9 mouse cellular contexts compared by ENCODE assay signal in genomic region chr14:37033241-37033640, GRCm38 (mm10). TPM values are rescaled to one million over a fixed set of nuclear protein-coding genes. Genes with fewer than 3 reads are reported as not detected.
DNase-seq lines count a peak whose midpoint lies in the region; ATAC-seq and TF ChIP-seq lines count a peak whose summit lies in the region.
"Had no signal": no experiment of that assay in that cellular context is flagged by ENCODE, and none has a peak within 500 bp of the region (broad histone marks: within the 10 kb centered on the region; RNA-seq: fewer than 3 reads in every experiment).

No protein-coding gene starts in this region.

- H3K4me3 ChIP-seq in C2C12 (ENCODE audit: insufficient read depth, poor library complexity, severe bottlenecking), result no peak overlapping the region
- no peak overlapping the region for H3K4me3 ChIP-seq in cortical plate, adult 2 months (ENCODE audit: insufficient read depth, low read length)
- H3K4me3 ChIP-seq in kidney, embryonic 14.5 days (ENCODE audit: low read length), result no peak overlapping the region
- H3K4me3 ChIP-seq in limb, embryonic 14.5 days (replicated peaks; ENCODE audit: low read length), result no peak overlapping the region
- no peak overlapping the region for H3K4me3 ChIP-seq in neural tube, embryonic 11.5 days (ENCODE audit: low read depth, low read length)

- H3K27me3 ChIP-seq in C2C12 (ENCODE audit: control insufficient read depth, insufficient read depth, insufficient read length), result no peaks in the 10 kb centered on the region
- no peaks in the 10 kb centered on the region for H3K27me3 ChIP-seq in kidney, embryonic 14.5 days (ENCODE audit: control insufficient read depth, insufficient read depth, low read length)
- no peaks in the 10 kb centered on the region for H3K27me3 ChIP-seq in limb, embryonic 14.5 days (ENCODE audit: control insufficient read depth, insufficient read depth, low read length)
- H3K27me3 ChIP-seq in neural tube, embryonic 11.5 days (ENCODE audit: control insufficient read depth, insufficient read depth, low read length), result no peaks in the 10 kb centered on the region

- no peak overlapping the region for H3K4me2 ChIP-seq in kidney, embryonic 14.5 days (replicated peaks; ENCODE audit: low read depth, low read length)
- no peak overlapping the region for H3K4me2 ChIP-seq in limb, embryonic 14.5 days (replicated peaks; ENCODE audit: low read depth, low read length, severe bottlenecking)
- H3K4me2 ChIP-seq in neural tube, embryonic 11.5 days (ENCODE audit: low read depth), result no peak overlapping the region

- peak; percentile 69 to 91 for DNase-seq in adrenal gland, adult (ENCODE audit: inconsistent age in 2 of 2, low spot score in 1 of 2)
- peak; percentile 73 for DNase-seq in gastrocnemius, postnatal 10 days
- DNase-seq in limb, embryonic 14.5 days (ENCODE audit: low spot score), result peak; percentile 82
- peak; percentile 67 for DNase-seq in neural tube, embryonic 11.5 days (ENCODE audit: low spot score)
- DNase-seq in thymus, adult 18-20 months, result peak; percentile 11 to 19

- H3ac ChIP-seq in C2C12 (ENCODE audit: control insufficient read depth, insufficient read length, low read depth), result no peak overlapping the region

- H3K36me3 ChIP-seq in C2C12 (ENCODE audit: control insufficient read depth, insufficient read depth), result no peaks in the 10 kb centered on the region
- H3K36me3 ChIP-seq in kidney, embryonic 14.5 days (ENCODE audit: control insufficient read depth, insufficient read depth, low read length), result no peaks in the 10 kb centered on the region
- H3K36me3 ChIP-seq in limb, embryonic 14.5 days (ENCODE audit: control insufficient read depth, insufficient read depth, low read length), result no peaks in the 10 kb centered on the region
- no peaks in the 10 kb centered on the region for H3K36me3 ChIP-seq in neural tube, embryonic 11.5 days (ENCODE audit: control insufficient read depth, insufficient read depth, low read length)

- H3K4me1 ChIP-seq in cortical plate, adult 2 months (ENCODE audit: control insufficient read depth, insufficient read depth, low read length), result no peaks in the 10 kb centered on the region
- no peaks in the 10 kb centered on the region for H3K4me1 ChIP-seq in kidney, embryonic 14.5 days (ENCODE audit: control insufficient read depth, insufficient read depth, low read length)
- no peaks in the 10 kb centered on the region for H3K4me1 ChIP-seq in limb, embryonic 14.5 days (ENCODE audit: control insufficient read depth, insufficient read depth, low read length)
- H3K4me1 ChIP-seq in neural tube, embryonic 11.5 days (ENCODE audit: control insufficient read depth, insufficient read depth, low read length), result no peaks in the 10 kb centered on the region

- TF ChIP-seq POLR2A in cortical plate, adult 2 months (IDR thresholded peaks at IDR 0.05; ENCODE audit: extremely low read depth, insufficient read depth, low read length), result no peak
- no peak for TF ChIP-seq POLR2A in limb, embryonic 14.5 days (IDR thresholded peaks at IDR 0.05; ENCODE audit: borderline replicate concordance, extremely low read depth, insufficient read depth, insufficient read length)

- H3K27ac ChIP-seq in cortical plate, adult 2 months (ENCODE audit: insufficient read depth, low read length), result no peak overlapping the region
- no peak overlapping the region for H3K27ac ChIP-seq in kidney, embryonic 14.5 days (ENCODE audit: low read depth, low read length)
- no peak overlapping the region for H3K27ac ChIP-seq in limb, embryonic 14.5 days (replicated peaks; ENCODE audit: low read depth, low read length)
- no peak overlapping the region for H3K27ac ChIP-seq in neural tube, embryonic 11.5 days (ENCODE audit: low read depth, low read length)

- TF ChIP-seq CTCF in C2C12 (IDR thresholded peaks at IDR 0.05; ENCODE audit: control insufficient read depth, insufficient read depth, insufficient read length), result peak; percentile 87
- TF ChIP-seq CTCF in cortical plate, adult 2 months (IDR thresholded peaks at IDR 0.05; ENCODE audit: extremely low read depth, insufficient read depth, low read length), result peak; percentile 99

- no peaks in the 10 kb centered on the region for H3K79me2 ChIP-seq in C2C12 (ENCODE audit: control insufficient read depth, insufficient read depth)

- WGBS in kidney, embryonic 14.5 days, result 14% methylated on average over 7 of the region's 7 CpGs
- WGBS in limb, embryonic 14.5 days, result 16% methylated on average over 7 of the region's 7 CpGs
- 24% methylated on average over 7 of the region's 7 CpGs for WGBS in neural tube, embryonic 11.5 days

- no peak overlapping the region for H3K9ac ChIP-seq in kidney, embryonic 14.5 days (ENCODE audit: low read depth, low read length)
- no peak overlapping the region for H3K9ac ChIP-seq in limb, embryonic 14.5 days (ENCODE audit: low read depth, low read length, severe bottlenecking)
- H3K9ac ChIP-seq in neural tube, embryonic 11.5 days (ENCODE audit: low read length), result no peak overlapping the region

- H3K79me3 ChIP-seq in C2C12 (ENCODE audit: low read depth), result no peaks in the 10 kb centered on the region

- ATAC-seq in kidney, embryonic 14.5 days (ENCODE audit: low FRiP score, low TSS enrichment), result peak; percentile 55; the same call in 1 of the 2 replicates
- 0 out of 2 replicates have a peak, but pooled peaks have one; percentile 50 for ATAC-seq in limb, embryonic 14.5 days (ENCODE audit: low FRiP score, low read depth)
- peak; percentile 65; the same call in 1 of the 2 replicates for ATAC-seq in neural tube, embryonic 11.5 days (ENCODE audit: insufficient read depth, low FRiP score, low TSS enrichment)

- H3K9me3 ChIP-seq in kidney, embryonic 14.5 days (ENCODE audit: control insufficient read depth, low read length), result no peaks in the 10 kb centered on the region
- no peaks in the 10 kb centered on the region for H3K9me3 ChIP-seq in limb, embryonic 14.5 days (ENCODE audit: control insufficient read depth, low read length)
- no peaks in the 10 kb centered on the region for H3K9me3 ChIP-seq in neural tube, embryonic 11.5 days (ENCODE audit: control insufficient read depth, low read length)

TF ChIP-seq in C2C12, 6 proteins besides CTCF, POLR2A, EP300 and RAD21:
- TF ChIP-seq USF1 (IDR thresholded peaks at IDR 0.05; ENCODE audit: low read depth), result no peak
- TF ChIP-seq CEBPB (IDR thresholded peaks at IDR 0.05; ENCODE audit: low read depth), result no peak
- TF ChIP-seq MAX (IDR thresholded peaks at IDR 0.05), result no peak
- TF ChIP-seq MYOD1 (IDR thresholded peaks at IDR 0.05; ENCODE audit: control insufficient read depth, insufficient read length, low read depth), result no peak
- TF ChIP-seq MYOG (IDR thresholded peaks at IDR 0.05; ENCODE audit: control insufficient read depth, extremely low read depth, insufficient read length), result no peak
- TF ChIP-seq FOSL1 (IDR thresholded peaks at IDR 0.05; ENCODE audit: insufficient read depth, low read length, poor library complexity, severe bottlenecking), result no peak

RNA-seq across cellular contexts. Expression of gene Rgr, which starts 15.5 kb away (rescaled TPM):
- polyA plus RNA-seq in C2C12 (2012; fragmentation: generic; extraction: Trizol), result not detected
- 0.02 TPM in 1 of 2 replicates, not detected in the other for polyA plus RNA-seq in cortical plate, adult 2 months (2012; rRNA removed)
- under 1 TPM; 0.59 to 0.86 TPM for total RNA-seq in gastrocnemius, postnatal 10 days (2021)
- polyA plus RNA-seq in kidney, embryonic 14.5 days (2014; fragmentation: Nextera tagmentation; extraction: Ambion mirVana), result not detected in 2 replicates
- polyA plus RNA-seq in limb, embryonic 14.5 days (2012; rRNA removed), result 0.62 and 0.83 TPM in 2 replicates
- polyA plus RNA-seq in limb, embryonic 14.5 days (2014; fragmentation: Nextera tagmentation; extraction: Ambion mirVana), result 0.25 and 0.55 TPM in 2 replicates
- polyA plus RNA-seq in neural tube, embryonic 11.5 days (2014; fragmentation: Nextera tagmentation; extraction: Ambion mirVana), result not detected in 2 replicates

RNA-seq across cellular contexts. Expression of gene Lrit1, which starts 21.4 kb away (rescaled TPM):
- not detected for polyA plus RNA-seq in C2C12 (2012; fragmentation: generic; extraction: Trizol)
- polyA plus RNA-seq in cortical plate, adult 2 months (2012; rRNA removed), result not detected in 2 replicates
- total RNA-seq in gastrocnemius, postnatal 10 days (2021), result not detected
- polyA plus RNA-seq in kidney, embryonic 14.5 days (2014; fragmentation: Nextera tagmentation; extraction: Ambion mirVana), result not detected in 2 replicates
- polyA plus RNA-seq in limb, embryonic 14.5 days (2012; rRNA removed), result not detected in 2 replicates
- not detected in 2 replicates for polyA plus RNA-seq in limb, embryonic 14.5 days (2014; fragmentation: Nextera tagmentation; extraction: Ambion mirVana)
- not detected in 2 replicates for polyA plus RNA-seq in neural tube, embryonic 11.5 days (2014; fragmentation: Nextera tagmentation; extraction: Ambion mirVana)
- polyA plus RNA-seq: gonadal fat pad, adult 2 months had no signal

RNA-seq across cellular contexts. Expression of gene Lrit2, which starts 34.5 kb away (rescaled TPM):
- polyA plus RNA-seq in C2C12 (2012; fragmentation: generic; extraction: Trizol), result 0.01 TPM
- not detected in 2 replicates for polyA plus RNA-seq in cortical plate, adult 2 months (2012; rRNA removed)
- not detected for total RNA-seq in gastrocnemius, postnatal 10 days (2021)
- polyA plus RNA-seq in kidney, embryonic 14.5 days (2014; fragmentation: Nextera tagmentation; extraction: Ambion mirVana), result not detected in 2 replicates
- polyA plus RNA-seq in limb, embryonic 14.5 days (2012; rRNA removed), result not detected in 2 replicates
- not detected in 2 replicates for polyA plus RNA-seq in limb, embryonic 14.5 days (2014; fragmentation: Nextera tagmentation; extraction: Ambion mirVana)
- not detected in 2 replicates for polyA plus RNA-seq in neural tube, embryonic 11.5 days (2014; fragmentation: Nextera tagmentation; extraction: Ambion mirVana)
- polyA plus RNA-seq: gonadal fat pad, adult 2 months had no signal

Comparison
In these comparisons a context has a peak if more than half of its experiments do, and no peak if none do; other contexts are left out.
1. DNase-seq: peak in every context shown above with its lines; median percentile 82 in limb, embryonic 14.5 days; 80 in adrenal gland, adult; 73 in gastrocnemius, postnatal 10 days; 67 in neural tube, embryonic 11.5 days; 15 in thymus, adult 18-20 months.